Mouse (Mus musculus) liver, embryonic 11.5 days (tissue): ENCODE results near the gene Ltv1. TPM values are rescaled to one million over a fixed set of nuclear protein-coding genes. Genes with fewer than 3 reads are reported as not detected.

ENCODE experiments used
- ATAC-seq: fragments of 200-750 bp; cut with Nextera tagmentation; replicated peaks from 2 replicates; pipeline ENCODE4 v1.8.0; 2017; ENCODE audit warnings: moderate number of reproducible peaks, mild to moderate bottlenecking, moderate TSS enrichment, moderate library complexity; ENCODE audit not compliant: low FRiP score
- DNase-seq: peaks from one replicate; pipeline ENCODE4 v3.0.0-alpha.2; 2017; ENCODE audit warnings: low spot score
- H3K27ac ChIP-seq: fragments of 300-500 bp; sonication (generic); 2 replicates; pipeline ENCODE4 v1.5.1; 2014; ENCODE audit warnings: mild to moderate bottlenecking, low read depth, low read length, control low read depth
- H3K27me3 ChIP-seq: fragments of 300-500 bp; sonication (generic); replicated peaks from 2 replicates; pipeline ENCODE4 v1.6.1; 2014; ENCODE audit warnings: low read length, mixed read lengths; ENCODE audit not compliant: control insufficient read depth, insufficient read depth
- H3K36me3 ChIP-seq: fragments of 300-500 bp; sonication (generic); 2 replicates; pipeline ENCODE4 v1.6.1; 2014; ENCODE audit warnings: mild to moderate bottlenecking, low read length, moderate library complexity, mixed read lengths; ENCODE audit not compliant: control insufficient read depth, insufficient read depth
- H3K4me1 ChIP-seq: fragments of 300-500 bp; sonication (generic); replicated peaks from 2 replicates; pipeline ENCODE4 v1.6.1; 2014; ENCODE audit warnings: low read length, mixed read lengths; ENCODE audit not compliant: control insufficient read depth, insufficient read depth
- H3K4me2 ChIP-seq: fragments of 300-500 bp; sonication (generic); 2 replicates; pipeline ENCODE4 v1.6.1; 2014; ENCODE audit warnings: mild to moderate bottlenecking, control low read depth, moderate library complexity
- H3K4me3 ChIP-seq: fragments of 300-500 bp; sonication (generic); 2 replicates; pipeline ENCODE4 v1.5.1; 2014; ENCODE audit warnings: low read depth, low read length, control low read depth
- H3K9ac ChIP-seq: fragments of 300-500 bp; sonication (generic); 2 replicates; pipeline ENCODE4 v1.6.1; 2014; ENCODE audit warnings: low read depth, low read length, control low read depth
- H3K9me3 ChIP-seq: fragments of 300-500 bp; sonication (generic); 2 replicates; pipeline ENCODE4 v1.6.1; 2016; ENCODE audit warnings: low read length, inconsistent platforms, mixed read lengths; ENCODE audit not compliant: control insufficient read depth
- WGBS: fragments of 180-500 bp; shearing (Covaris S2); extraction: QIAGEN DNeasy Blood & Tissue Kit; methylation state at CpG from one replicate; pipeline ENCODE4 v1.1.7; 2014; 5-methylcytosine and 5-hydroxymethylcytosine counted together
- polyA plus RNA-seq: library from polyadenylated mRNA; unstranded; fragments of >200 nt; fragmentation: Nextera tagmentation; extraction: Ambion mirVana; gene quantifications from 2 replicates; pipeline ENCODE4 v1.2.1, GENCODE M21; 2014

The Ltv1 gene
- polyA plus RNA-seq, 1 experiment from 2014 or later: 92.6 TPM

- Histone ChIP-seq H3K9me3 (no peaks in the 10 kb centered on the region), H3K4me3 (no peak overlapping the region), H3K36me3 (no peaks in the 10 kb centered on the region), H3K4me2 (no peak overlapping the region), H3K27ac (no peak overlapping the region), H3K4me1 (no peaks in the 10 kb centered on the region), H3K9ac (no peak overlapping the region), H3K27me3 (no peaks in the 10 kb centered on the region)
- DNase-seq (no peak), ATAC-seq (no peak)
- WGBS: 88% methylated on average over 7 of the region's 7 CpGs
These were observed 57.7 kb downstream of the Ltv1 start for GRCm38 (mm10) chr10:13135276-13135675.

GRCm38 (mm10) chr10:13133850-13134249 lies 59.1 kb downstream of the Ltv1 start:
- no peaks in the 10 kb centered on the region for H3K9me3 ChIP-seq
- no peak overlapping the region for H3K9ac ChIP-seq
- 89% methylated on average over 4 of the region's 4 CpGs for WGBS
- H3K4me2 ChIP-seq: no peak overlapping the region
- DNase-seq: no peak
- no peaks in the 10 kb centered on the region for H3K36me3 ChIP-seq
- H3K4me3 ChIP-seq: no peak overlapping the region
- no peaks in the 10 kb centered on the region for H3K4me1 ChIP-seq
- no peaks in the 10 kb centered on the region for H3K27me3 ChIP-seq
- no peak for ATAC-seq
- no peak overlapping the region for H3K27ac ChIP-seq

Other genes starting within 250 kb of the Ltv1 start
- gene Stx11, start 228.9 kb downstream of the Ltv1 start, polyA plus RNA-seq: 12.6 and 14.9 TPM in 2 replicates
- 48.0 and 50.1 TPM in 2 replicates for gene Sf3b5, start 187.8 kb downstream of the Ltv1 start, polyA plus RNA-seq
- 163 and 165 TPM in 2 replicates for gene Plagl1, start 132.7 kb downstream of the Ltv1 start, polyA plus RNA-seq
- not detected in 2 replicates for gene Zc2hc1b, start 15.1 kb downstream of the Ltv1 start, polyA plus RNA-seq